Mouse (Mus musculus) right cerebral cortex, postnatal 4 days (tissue): Measurements from ENCODE around the gene Mxra7.

Experiments used
- DNase-seq: peaks from one replicate; pipeline ENCODE4 v3.0.0-alpha.2; 2022

Gene Mxra7

DNA sequence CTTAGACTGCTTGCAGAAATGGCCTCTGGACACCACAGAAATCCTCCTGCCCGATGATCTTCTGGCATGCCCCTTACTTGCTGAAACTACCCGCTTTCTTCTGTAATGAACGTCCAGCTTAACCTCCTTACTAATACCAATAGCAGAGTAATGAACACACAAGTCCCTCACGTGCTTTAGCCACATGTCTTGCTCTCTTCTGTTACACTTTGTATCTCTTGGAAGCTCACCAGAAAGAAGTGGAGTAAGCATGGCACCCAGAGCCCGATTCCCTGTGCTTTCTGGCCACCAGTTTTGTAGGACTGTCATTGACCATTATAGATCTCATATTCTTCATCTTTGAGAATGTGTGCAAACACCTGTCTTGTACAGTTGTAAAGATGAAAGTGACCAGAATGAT is 58.0 kb downstream of the Mxra7 start:
- DNase-seq, result no peak

- DNase-seq, result no peak
Observed at GRCm38 (mm10) chr11:116764946-116765345, 62.9 kb downstream of the Mxra7 start.

DNA sequence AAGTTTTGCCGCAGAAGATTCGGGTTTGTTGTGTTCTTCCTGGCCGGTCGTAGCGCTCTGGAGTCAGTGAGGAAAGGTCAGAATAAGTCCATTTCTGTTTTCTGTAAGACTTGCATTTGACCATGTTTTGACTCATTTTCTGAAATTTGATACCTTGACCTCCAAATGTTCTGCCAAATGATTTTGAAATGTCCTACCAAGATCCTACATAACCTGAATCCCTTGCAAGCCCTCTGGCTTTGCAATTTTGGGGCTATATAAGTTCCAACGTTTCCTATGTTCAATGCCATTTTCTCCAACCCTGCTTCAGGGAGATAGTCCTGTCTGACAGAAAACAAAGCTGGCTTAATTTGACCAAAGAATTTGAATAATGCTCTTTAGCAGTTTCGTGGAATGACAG is 63.5 kb downstream of the Mxra7 start:
- DNase-seq, result no peak

DNA sequence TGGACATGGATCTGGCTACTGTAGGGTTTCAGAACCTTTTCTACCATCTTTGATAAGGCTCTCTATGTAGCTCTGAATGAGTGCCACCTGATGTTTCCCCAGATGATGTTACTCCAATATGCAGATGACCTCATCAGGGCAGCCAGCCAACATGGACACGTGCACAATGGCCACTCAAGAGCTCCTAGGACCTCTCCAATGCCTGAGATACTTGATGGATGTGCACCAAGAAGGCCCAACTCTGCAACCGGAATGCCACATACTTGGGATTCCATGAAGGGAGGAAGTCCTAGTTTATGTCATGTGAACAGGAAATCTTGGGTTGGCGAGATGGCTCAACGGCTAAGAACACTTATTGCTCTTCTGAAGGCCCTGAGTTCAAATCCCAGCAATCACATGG is 72.7 kb downstream of the Mxra7 start:
- no peak for DNase-seq

- no peak for DNase-seq
Observed at GRCm38 (mm10) chr11:116753674-116754470, 74.0 kb downstream of the Mxra7 start.
